Mouse (Mus musculus): ENCODE results near the gene Ccl7. TPM values are rescaled to one million over a fixed set of nuclear protein-coding genes. Genes with fewer than 3 reads are reported as not detected.

Ccl7 gene
- not detected for polyA plus RNA-seq (2014; fragmentation: Illumina TruSeq; extraction: RNeasy Lipid Tissue Mini Kit (QIAGEN cat#74804); ENCODE audit: low read depth, low replicate concordance)

GRCm38 (mm10) chr11:82045471-82045870 lies at the start of gene Ccl7:
Ccl7 (plus strand) TSS chr11:82045712.

GRCm38 (mm10) chr11:82035356-82035755 lies 10.2 kb upstream of the Ccl7 start, which contains the start of gene Ccl2:
Ccl2 (plus strand) TSS chr11:82035571.

GRCm38 (mm10) chr11:82038535-82038934 lies 7.0 kb upstream of the Ccl7 start, which contains the start of gene Gm17268:
Gm17268 (minus strand) TSS chr11:82038562.

GRCm38 (mm10) chr11:82057646-82058045 lies 12.1 kb downstream of the Ccl7 start, which contains the start of gene Ccl11:
Ccl11 (plus strand) TSS chr11:82057823.

Other genes with a start within 250 kb of the Ccl7 start
- not detected for gene 5530401A14Rik, start 185.0 kb upstream of the Ccl7 start, polyA plus RNA-seq (2014; fragmentation: Illumina TruSeq; extraction: RNeasy Lipid Tissue Mini Kit (QIAGEN cat#74804); ENCODE audit: low read depth, low replicate concordance)
- gene Asic2, start 77.3 kb upstream of the Ccl7 start, polyA plus RNA-seq (2014; fragmentation: Illumina TruSeq; extraction: RNeasy Lipid Tissue Mini Kit (QIAGEN cat#74804); ENCODE audit: low read depth, low replicate concordance), result not detected
- 2.8 TPM for gene Ccl2, start 10.1 kb upstream of the Ccl7 start, polyA plus RNA-seq (2014; fragmentation: Illumina TruSeq; extraction: RNeasy Lipid Tissue Mini Kit (QIAGEN cat#74804); ENCODE audit: low read depth, low replicate concordance)
- gene Gm17268, start 7.2 kb upstream of the Ccl7 start, polyA plus RNA-seq (2014; fragmentation: Illumina TruSeq; extraction: RNeasy Lipid Tissue Mini Kit (QIAGEN cat#74804); ENCODE audit: low read depth, low replicate concordance), result not detected
- gene Ccl11, start 12.1 kb downstream of the Ccl7 start, polyA plus RNA-seq (2014; fragmentation: Illumina TruSeq; extraction: RNeasy Lipid Tissue Mini Kit (QIAGEN cat#74804); ENCODE audit: low read depth, low replicate concordance), result not detected
- not detected for gene Ccl12, start 56.1 kb downstream of the Ccl7 start, polyA plus RNA-seq (2014; fragmentation: Illumina TruSeq; extraction: RNeasy Lipid Tissue Mini Kit (QIAGEN cat#74804); ENCODE audit: low read depth, low replicate concordance)
- not detected for gene Ccl8, start 69.5 kb downstream of the Ccl7 start, polyA plus RNA-seq (2014; fragmentation: Illumina TruSeq; extraction: RNeasy Lipid Tissue Mini Kit (QIAGEN cat#74804); ENCODE audit: low read depth, low replicate concordance)